Mouse (Mus musculus) CH12.LX (cell line): ENCODE measurements around the gene Ech1.

Experiments
- CTCF ChIP-seq, 2 experiments: IDR thresholded peaks in 1 of 2; conservative IDR thresholded peaks in 1 of 2; 2 replicates each; pipeline ENCODE4 v1.5.1; 2011 to 2012; ENCODE audit warnings: low read depth in 2 of 2, low read length in 2 of 2, improper control_type of control experiment in 1 of 2, inconsistent platforms in 1 of 2, mild to moderate bottlenecking in 1 of 2, moderate library complexity in 1 of 2
- POLR2A ChIP-seq: IDR thresholded peaks from 2 replicates; pipeline ENCODE4 v1.6.1; 2011; ENCODE audit warnings: low read depth, mild to moderate bottlenecking, improper control_type of control experiment, low read length
- ZKSCAN1 ChIP-seq: IDR thresholded peaks from 2 replicates; pipeline ENCODE4 v1.6.1; 2012; ENCODE audit warnings: low read depth, inconsistent platforms, low read length, improper control_type of control experiment, borderline replicate concordance

DNA sequence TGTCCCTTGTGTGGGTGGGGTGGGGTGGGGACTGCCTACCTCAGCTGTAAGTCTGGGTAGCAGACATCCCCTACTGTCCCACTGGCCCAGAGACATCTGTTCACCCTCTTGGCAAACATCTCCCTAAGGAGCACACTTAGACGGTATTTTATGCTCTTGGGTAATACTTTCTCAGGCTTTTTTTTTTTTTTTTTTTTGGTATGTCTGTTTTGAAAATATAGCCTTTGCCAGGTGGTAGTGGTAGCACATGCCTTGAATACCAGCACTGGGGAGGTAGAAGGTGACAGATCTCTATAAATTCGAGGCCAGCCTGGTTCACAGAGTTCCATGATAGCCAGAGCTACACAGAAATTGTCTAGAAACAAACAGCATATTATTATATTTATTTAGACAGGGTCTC is 1.1 kb upstream of the Ech1 start:
- TF ChIP-seq ZKSCAN1 (no peak), CTCF (conservative IDR thresholded peaks at IDR 0.05 in 1 of 2, IDR thresholded peaks at IDR 0.05 in 1 of 2; ENCODE audit: low read depth in 2 of 2, low read length in 2 of 2) (no peak), POLR2A (no peak)
